Mouse (Mus musculus) megakaryocyte-erythroid progenitor cell, adult 5-6 weeks (primary cell): ENCODE data around the gene Il27ra. TPM values are rescaled to one million over a fixed set of nuclear protein-coding genes. Genes with fewer than 3 reads are reported as not detected.

Experiments
- ATAC-seq: replicated peaks from 2 replicates; pipeline ENCODE4 v1.8.0; 2016; ENCODE audit warnings: mild to moderate bottlenecking, inconsistent platforms; ENCODE audit not compliant: severe bottlenecking, poor library complexity, low FRiP score, low TSS enrichment
- total RNA-seq, 2 experiments: library from RNA; stranded (forward) in 1 of 2; stranded (reverse) in 1 of 2; fragments of 200-1000, 215-1000 nt in 1 of 2; fragments of >200 nt in 1 of 2; fragmentation: Nextera tagmentation in 1 of 2; gene quantifications; 2 replicates each; pipeline ENCODE4 v1.2.3; 2014 to 2017

Gene Il27ra
- total RNA-seq (2014; fragmentation: Nextera tagmentation) (16.0 and 24.2 TPM in 2 replicates), total RNA-seq (2017) (4.5 TPM in 2 replicates)

DNA sequence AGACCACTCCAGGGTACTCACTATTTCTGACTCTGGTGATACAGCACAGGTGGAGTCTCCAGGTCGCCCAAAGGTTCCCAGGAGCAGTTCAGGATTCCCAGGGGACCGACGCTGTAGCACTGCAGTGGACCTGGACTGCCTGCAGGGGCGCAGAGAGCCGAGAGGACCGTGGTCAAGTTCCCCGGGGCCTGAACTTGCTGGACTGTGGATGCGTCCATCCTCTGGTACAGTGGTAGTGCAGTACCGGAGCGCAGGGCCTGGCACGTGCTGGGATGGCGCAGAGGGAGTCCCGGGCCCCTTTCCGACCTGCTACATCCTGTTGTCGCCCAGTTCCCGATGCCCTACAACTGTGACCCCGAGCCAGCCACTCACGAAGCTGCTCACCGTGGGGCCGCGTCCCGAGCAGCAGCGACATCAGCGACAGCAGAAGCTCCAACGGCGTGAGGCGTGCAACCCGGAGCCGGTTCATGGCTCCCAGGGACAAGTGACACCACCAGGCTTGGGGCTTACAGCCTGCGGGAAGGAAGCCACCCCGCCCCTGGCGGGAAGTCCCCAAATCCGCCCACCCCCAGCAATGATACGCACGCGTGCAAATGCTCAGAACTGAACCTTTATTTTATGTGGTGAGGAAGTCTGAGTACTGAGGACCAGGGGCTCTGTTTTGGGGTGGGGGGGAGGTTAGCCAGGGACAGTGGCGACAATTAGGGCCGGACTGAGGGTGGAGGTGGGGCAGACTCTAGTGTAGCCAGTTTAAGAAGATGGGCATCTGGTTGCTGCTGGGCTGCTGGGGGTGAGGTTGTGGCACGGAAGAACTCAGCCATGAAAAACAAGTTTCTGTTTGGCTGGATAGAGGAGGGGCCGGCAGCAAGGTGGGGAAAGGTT lies at the start of gene Il27ra:
Gene Il27ra, minus strand, starts transcription at position 524 of the 882 bp plus-strand sequence.
- peak; percentile 74 for ATAC-seq

DNA sequence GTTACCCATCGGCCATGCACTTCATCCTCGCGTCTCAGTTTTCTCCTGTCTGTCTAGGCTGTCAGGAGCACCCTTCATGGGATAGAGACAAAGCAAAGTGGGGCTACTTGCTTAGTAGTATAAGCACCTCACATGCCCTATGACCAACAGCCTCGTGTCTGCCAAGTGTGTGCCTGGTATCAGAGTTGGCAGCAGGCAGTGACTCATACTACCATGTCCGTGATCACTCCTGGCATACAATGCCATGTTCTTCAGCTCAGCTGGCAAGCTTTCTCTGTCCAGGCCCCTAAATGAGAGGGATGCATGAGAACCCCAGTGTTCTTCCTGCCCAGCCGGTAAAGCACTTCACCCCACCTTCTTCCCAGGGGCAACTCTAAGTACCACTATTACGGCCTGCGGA lies 48.2 kb upstream of the Il27ra start:
- no peak for ATAC-seq

GRCm38 (mm10) chr8:84089277-84089676 lies 46.9 kb upstream of the Il27ra start:
- no peak for ATAC-seq

DNA sequence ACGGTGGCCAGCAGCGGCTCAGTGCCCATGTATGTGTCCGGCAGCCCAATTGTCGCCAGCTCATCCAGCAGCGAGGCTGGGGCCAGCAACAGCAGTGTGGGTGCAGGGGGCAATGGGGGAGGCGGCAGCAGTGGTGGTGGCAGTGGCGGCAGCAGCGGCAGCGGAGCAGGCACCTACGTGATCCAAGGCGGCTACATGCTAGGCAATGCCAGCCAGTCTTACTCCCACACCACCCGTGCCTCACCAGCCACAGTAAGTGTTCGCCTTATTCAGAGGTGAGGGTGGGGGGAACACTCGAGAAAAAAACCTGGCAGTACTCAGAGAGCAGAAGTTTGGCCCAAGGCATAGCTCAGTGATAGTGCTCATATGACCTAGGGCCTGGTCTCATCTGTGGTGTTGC lies 45.4 kb upstream of the Il27ra start:
- ATAC-seq: no peak

GRCm38 (mm10) chr8:84087156-84087555 lies 44.8 kb upstream of the Il27ra start:
- ATAC-seq: no peak

- no peak for ATAC-seq
Observed at GRCm38 (mm10) chr8:84084341-84085115, 42.1 kb upstream of the Il27ra start.

- no peak for ATAC-seq
Observed at GRCm38 (mm10) chr8:84083829-84084241, 41.4 kb upstream of the Il27ra start.

- ATAC-seq: no peak
Observed at GRCm38 (mm10) chr8:84079206-84079605, 36.8 kb upstream of the Il27ra start.

DNA sequence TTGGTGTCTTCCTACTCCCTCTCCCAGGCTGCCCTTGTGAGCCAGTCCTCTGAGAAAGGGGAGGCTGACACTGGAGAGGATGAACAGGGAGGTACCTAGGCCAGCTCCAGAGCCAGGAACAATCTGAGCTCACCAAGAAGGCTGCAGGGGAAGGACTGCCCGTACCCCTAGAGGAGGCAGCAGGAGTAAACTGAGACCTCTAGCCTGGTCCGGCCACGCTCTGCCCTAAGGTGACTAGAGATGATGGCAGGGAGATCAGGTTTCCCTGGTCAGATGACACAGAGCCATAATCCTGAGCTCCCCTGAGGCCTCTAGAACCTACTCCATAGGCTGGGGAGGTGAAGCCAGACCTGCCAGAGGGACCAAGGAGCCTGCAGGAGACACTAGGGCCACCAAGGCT lies 34.5 kb upstream of the Il27ra start:
- ATAC-seq: no peak

DNA sequence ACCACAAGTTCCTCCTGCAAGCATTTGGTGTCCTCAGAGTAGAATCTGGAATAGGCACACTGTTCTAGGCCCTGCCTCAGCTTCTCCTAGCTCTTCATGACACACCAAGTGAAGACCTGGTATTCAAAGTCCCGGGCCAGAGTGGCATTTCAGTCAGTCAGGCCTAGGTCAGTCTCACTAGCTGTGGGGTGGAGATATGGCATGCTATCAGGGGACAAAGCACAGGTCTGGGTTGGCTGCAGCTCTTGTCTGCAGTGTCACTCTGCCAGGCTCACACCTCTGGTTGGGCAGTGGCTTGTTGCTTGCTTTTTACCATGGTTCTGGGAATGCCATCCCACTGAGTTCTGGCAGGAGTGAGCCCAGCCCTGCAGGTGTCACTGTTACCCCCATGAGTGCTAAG lies 34.0 kb upstream of the Il27ra start:
- 0 out of 2 replicates have a peak, but pooled peaks have one; percentile 56 for ATAC-seq

- ATAC-seq: no peak
Observed at GRCm38 (mm10) chr8:84073230-84073976, 31.0 kb upstream of the Il27ra start.

DNA sequence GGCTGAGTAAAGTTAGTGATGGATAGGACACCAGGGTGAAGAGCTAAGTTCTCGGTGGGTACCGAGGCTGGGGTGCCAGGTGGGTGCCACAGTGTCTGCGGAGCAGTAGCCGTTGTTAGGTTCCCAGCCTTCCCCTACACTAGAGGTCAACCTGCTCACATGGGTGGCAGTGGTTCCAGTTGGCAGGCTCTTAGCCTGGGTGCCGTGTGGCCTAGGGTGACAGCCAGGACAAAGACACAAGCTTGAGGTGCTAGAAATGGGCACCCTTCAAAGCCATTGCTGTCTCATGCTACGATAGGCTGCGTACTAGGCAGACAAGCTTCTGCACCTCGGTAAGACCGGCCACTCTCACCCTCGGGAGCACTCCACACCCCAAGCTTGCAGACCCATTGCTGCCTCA lies 29.9 kb upstream of the Il27ra start:
- no peak for ATAC-seq

DNA sequence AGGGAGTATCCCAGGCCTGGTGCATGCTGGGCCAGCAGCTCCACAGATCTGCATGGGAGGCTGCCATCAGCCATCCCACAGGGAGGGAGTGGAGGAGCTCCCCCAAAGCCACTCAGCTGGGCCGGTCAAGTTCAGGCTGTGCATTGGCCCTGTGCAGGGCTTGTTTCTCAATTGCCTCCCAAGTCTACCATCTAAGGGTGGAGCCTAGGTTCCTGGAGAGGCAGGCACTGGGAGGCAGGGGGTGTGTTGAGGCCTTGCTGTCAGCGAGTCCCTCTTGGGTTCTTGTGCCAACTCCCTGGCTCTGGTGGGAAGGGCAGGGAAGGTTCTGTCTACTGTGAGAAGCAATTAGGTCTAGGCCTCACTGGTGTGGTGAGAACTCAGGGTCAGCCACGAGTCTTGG lies 29.5 kb upstream of the Il27ra start:
- no peak for ATAC-seq

GRCm38 (mm10) chr8:84070667-84071066 lies 28.3 kb upstream of the Il27ra start:
- no peak for ATAC-seq

DNA sequence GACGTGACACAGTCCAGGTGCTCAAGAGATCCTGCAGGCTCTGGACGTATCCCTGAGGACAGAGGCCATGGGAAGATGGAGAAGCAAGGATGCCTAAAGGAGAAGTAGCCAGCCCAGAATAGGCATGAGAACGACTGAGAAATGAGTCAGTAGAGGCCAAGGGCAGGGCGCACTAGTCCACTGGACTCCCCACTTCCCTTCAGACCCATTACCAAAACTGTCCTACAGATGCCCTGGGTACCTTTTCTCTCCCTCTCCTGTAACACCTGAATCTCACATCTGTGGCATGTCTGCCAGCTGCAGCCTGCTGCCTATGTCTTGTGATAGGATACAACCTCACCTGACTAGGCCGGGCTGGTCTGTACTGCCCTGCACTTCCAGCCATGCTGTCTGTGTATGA lies 27.9 kb upstream of the Il27ra start:
- ATAC-seq: no peak

GRCm38 (mm10) chr8:84069750-84070149 lies 27.4 kb upstream of the Il27ra start:
- no peak for ATAC-seq

DNA sequence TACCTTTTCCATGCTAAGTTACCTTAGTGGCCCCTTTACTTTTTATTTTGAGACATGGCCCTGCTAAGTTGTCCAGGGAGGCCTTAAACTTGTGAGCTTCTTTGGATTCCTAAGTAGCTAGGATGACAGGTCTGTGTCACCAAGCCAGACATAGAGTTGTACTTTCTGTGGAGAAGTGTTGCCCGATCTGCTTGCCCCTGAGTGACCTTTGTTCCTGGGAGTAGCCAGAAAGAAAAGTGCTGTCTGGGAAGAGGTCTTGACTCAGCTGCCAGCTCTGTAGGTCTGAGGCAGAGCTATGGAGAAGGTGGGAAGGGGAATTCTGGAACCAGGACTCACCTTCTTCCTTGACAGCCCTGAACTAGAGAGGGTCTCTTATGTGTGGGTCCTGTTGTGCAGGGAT lies 26.8 kb upstream of the Il27ra start:
- ATAC-seq: no peak

GRCm38 (mm10) chr8:84068316-84069035 lies 26.1 kb upstream of the Il27ra start:
- no peak for ATAC-seq

DNA sequence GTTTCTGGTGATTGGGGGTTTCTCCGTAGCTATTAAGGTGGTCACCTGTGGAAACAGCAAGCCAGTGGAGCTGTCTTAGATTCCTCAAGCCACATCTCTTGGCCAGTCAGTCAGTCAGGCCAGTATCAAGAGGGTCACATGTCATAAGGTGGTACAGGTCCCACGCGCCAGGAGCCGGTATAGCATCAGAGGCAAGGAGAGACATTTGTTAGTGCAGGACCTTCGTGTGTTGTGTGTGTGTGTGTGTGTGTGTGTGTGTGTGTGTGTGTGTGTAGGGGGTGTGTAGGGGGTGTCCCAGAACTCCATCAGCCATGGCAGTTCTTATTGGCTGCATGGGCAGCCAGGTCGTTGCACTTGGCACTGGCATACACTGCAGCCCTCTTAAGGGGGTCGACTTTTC lies 25.5 kb upstream of the Il27ra start:
- no peak for ATAC-seq
